Mouse (Mus musculus) heart, embryonic 15.5 days (tissue): ENCODE results near the gene Ccnd3. TPM values are rescaled to one million over a fixed set of nuclear protein-coding genes. Genes with fewer than 3 reads are reported as not detected.

Experiments
- ATAC-seq: fragments of 200-750 bp; cut with Nextera tagmentation; replicated peaks from 2 replicates; pipeline ENCODE4 v1.8.0; 2017; ENCODE audit warnings: low read depth, moderate TSS enrichment; ENCODE audit not compliant: insufficient number of reproducible peaks, insufficient read depth, low FRiP score
- H3K27ac ChIP-seq: fragments of 300-500 bp; sonication (generic); 2 replicates; pipeline ENCODE4 v1.5.1; 2015; ENCODE audit warnings: mild to moderate bottlenecking, inconsistent platforms
- H3K27me3 ChIP-seq: fragments of 300-500 bp; sonication (generic); 2 replicates; pipeline ENCODE4 v1.6.1; 2015; ENCODE audit warnings: inconsistent platforms
- H3K36me3 ChIP-seq: fragments of 300-500 bp; sonication (generic); 2 replicates; pipeline ENCODE4 v1.6.1; 2015; ENCODE audit warnings: mild to moderate bottlenecking, inconsistent platforms
- H3K4me1 ChIP-seq: fragments of 300-500 bp; sonication (generic); replicated peaks from 2 replicates; pipeline ENCODE4 v1.6.1; 2015; ENCODE audit warnings: inconsistent platforms
- H3K4me2 ChIP-seq: fragments of 300-500 bp; sonication (generic); 2 replicates; pipeline ENCODE4 v1.6.1; 2015; ENCODE audit warnings: inconsistent platforms, mild to moderate bottlenecking, moderate library complexity
- H3K4me3 ChIP-seq: fragments of 300-500 bp; sonication (generic); 2 replicates; pipeline ENCODE4 v1.5.1; 2015; ENCODE audit warnings: mild to moderate bottlenecking, inconsistent platforms
- H3K9ac ChIP-seq: fragments of 300-500 bp; sonication (generic); 2 replicates; pipeline ENCODE4 v1.6.1; 2015; ENCODE audit warnings: mild to moderate bottlenecking, inconsistent platforms
- H3K9me3 ChIP-seq: fragments of 300-500 bp; sonication (generic); replicated peaks from 2 replicates; pipeline ENCODE4 v1.6.1; 2016; ENCODE audit warnings: inconsistent platforms
- WGBS: fragments of 180-500 bp; shearing (Covaris S2); methylation state at CpG from one replicate; pipeline ENCODE4 v1.1.7; 2015; ENCODE audit warnings: mixed read lengths; 5-methylcytosine and 5-hydroxymethylcytosine counted together
- polyA plus RNA-seq: library from polyadenylated mRNA; unstranded; fragments of >200 nt; fragmentation: Nextera tagmentation; extraction: Ambion mirVana; gene quantifications from 2 replicates; pipeline ENCODE4 v1.2.1, GENCODE M21; 2015

Gene Ccnd3
- polyA plus RNA-seq, 1 experiment from 2014 or later = 369 TPM

DNA sequence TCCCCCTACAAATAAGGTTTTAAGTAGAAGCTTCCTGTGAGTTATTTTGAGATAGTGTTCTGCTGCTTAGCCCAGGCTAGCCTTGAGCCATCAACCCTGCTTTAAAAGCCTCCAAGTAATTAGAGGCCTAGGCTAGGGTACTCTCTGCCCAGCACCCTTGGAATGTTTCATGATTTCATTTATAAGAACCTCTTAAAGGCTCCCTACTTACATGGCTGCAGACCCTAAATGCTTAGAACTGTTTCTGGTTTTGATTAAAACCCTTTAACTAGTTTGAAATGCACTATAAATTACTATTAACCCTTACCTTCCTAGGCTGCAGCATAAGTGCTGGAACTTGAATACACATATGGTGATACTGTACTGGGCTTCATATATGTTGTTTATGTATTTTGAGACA is 67.6 kb downstream of the Ccnd3 start:
- Histone ChIP-seq H3K27me3 (no peaks in the 10 kb centered on the region), H3K9me3 (no peaks in the 10 kb centered on the region), H3K4me3 (no peak overlapping the region), H3K27ac (no peak overlapping the region), H3K9ac (no peak overlapping the region), H3K4me1 (no peaks in the 10 kb centered on the region), H3K36me3 (no peaks in the 10 kb centered on the region), H3K4me2 (no peak overlapping the region)
- ATAC-seq = no peak

DNA sequence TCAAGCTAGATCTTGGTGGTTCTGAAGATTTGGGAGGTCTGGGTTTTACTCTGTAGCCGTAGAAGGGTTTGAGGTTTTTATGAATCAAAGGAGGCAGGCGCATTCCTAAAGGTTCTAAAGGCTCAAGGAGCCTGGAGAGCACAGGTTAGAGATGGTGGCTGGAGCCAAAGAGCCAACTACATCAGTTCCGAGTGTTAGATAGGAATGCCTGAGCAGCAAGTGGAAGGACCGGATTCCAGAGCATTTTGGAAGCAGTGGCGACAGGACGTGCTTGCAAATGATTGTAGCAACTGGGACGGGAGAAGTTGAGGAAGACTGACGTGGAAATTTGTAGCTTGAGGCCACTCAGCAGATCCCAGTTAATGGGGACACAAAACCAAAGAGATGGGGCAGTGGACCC is 69.2 kb downstream of the Ccnd3 start:
- H3K9ac ChIP-seq = no peak overlapping the region
- H3K4me2 ChIP-seq = no peak overlapping the region
- H3K36me3 ChIP-seq = no peaks in the 10 kb centered on the region
- H3K27me3 ChIP-seq = no peaks in the 10 kb centered on the region
- no peaks in the 10 kb centered on the region for H3K4me1 ChIP-seq
- WGBS = 55% methylated on average over 8 of the region's 8 CpGs
- no peaks in the 10 kb centered on the region for H3K9me3 ChIP-seq
- H3K4me3 ChIP-seq = no peak overlapping the region
- ATAC-seq = no peak
- H3K27ac ChIP-seq = no peak overlapping the region

GRCm38 (mm10) chr17:47574830-47575229 is 70.0 kb downstream of the Ccnd3 start:
- Histone ChIP-seq H3K4me3 (no peak overlapping the region), H3K36me3 (no peaks in the 10 kb centered on the region), H3K9ac (no peak overlapping the region), H3K4me2 (no peak overlapping the region), H3K4me1 (no peaks in the 10 kb centered on the region), H3K27me3 (no peaks in the 10 kb centered on the region), H3K27ac (peak overlapping the region; percentile 20; the same call in 1 of the 2 replicates), H3K9me3 (no peaks in the 10 kb centered on the region)
- 53% methylated on average over 11 of the region's 11 CpGs for WGBS
- no peak for ATAC-seq

DNA sequence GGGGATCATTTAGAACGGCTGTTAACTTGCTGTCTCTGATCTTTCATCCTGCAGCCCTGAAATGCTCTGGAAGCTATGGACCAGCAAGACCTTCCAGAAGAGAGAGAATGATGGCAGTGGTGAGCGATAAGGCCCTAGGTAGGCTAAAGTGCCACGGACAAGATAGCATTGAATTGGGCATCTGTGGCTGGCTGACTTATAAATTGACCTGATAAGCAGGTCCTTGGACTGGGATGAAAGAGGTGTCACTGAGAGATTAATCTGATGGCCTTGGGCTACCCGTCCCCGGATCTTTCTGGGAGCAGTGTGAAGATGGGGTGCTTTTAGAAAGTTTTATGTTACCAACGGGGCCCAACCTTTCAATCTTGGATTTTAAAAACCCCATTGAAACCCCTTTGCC is 73.8 kb downstream of the Ccnd3 start:
- H3K4me3 ChIP-seq = no peak overlapping the region
- H3K9ac ChIP-seq = no peak overlapping the region
- 71% methylated on average over 6 of the region's 6 CpGs for WGBS
- no peaks in the 10 kb centered on the region for H3K36me3 ChIP-seq
- no peak for ATAC-seq
- H3K4me2 ChIP-seq = no peak overlapping the region
- no peaks in the 10 kb centered on the region for H3K4me1 ChIP-seq
- H3K27me3 ChIP-seq = no peaks in the 10 kb centered on the region
- no peak overlapping the region for H3K27ac ChIP-seq
- H3K9me3 ChIP-seq = no peaks in the 10 kb centered on the region

- H3K36me3 ChIP-seq = no peaks in the 10 kb centered on the region
- H3K9me3 ChIP-seq = no peaks in the 10 kb centered on the region
- H3K9ac ChIP-seq = no peak overlapping the region
- H3K4me2 ChIP-seq = no peak overlapping the region
- WGBS = 91% methylated on average over 4 of the region's 4 CpGs
- H3K4me3 ChIP-seq = no peak overlapping the region
- H3K27ac ChIP-seq = no peak overlapping the region
- no peaks in the 10 kb centered on the region for H3K27me3 ChIP-seq
- no peaks in the 10 kb centered on the region for H3K4me1 ChIP-seq
- ATAC-seq = no peak
Observed at GRCm38 (mm10) chr17:47580962-47581361, 76.1 kb downstream of the Ccnd3 start.

DNA sequence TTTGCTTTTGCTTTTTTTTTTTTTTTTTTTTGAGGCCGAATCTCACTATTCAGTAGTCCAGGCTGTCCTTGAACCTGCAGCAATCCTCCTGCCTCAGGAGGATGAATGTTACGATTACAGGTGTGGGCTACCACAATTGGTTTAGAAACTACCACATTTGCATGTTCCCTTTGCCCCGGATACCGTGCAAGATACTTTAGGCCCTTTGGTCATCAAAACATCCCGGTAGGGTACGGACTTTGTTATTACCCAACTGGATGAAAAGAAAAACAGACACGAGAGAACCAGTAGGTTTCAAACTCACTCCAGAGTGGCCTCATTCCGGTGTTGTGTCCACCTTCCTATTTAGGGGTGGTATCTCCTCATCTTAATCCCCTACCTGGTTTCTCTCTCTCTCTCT is 83.7 kb downstream of the Ccnd3 start:
- Histone ChIP-seq H3K9me3 (no peaks in the 10 kb centered on the region), H3K4me3 (no peak overlapping the region), H3K4me2 (no peak overlapping the region), H3K36me3 (no peaks in the 10 kb centered on the region), H3K27ac (no peak overlapping the region), H3K27me3 (no peaks in the 10 kb centered on the region), H3K4me1 (peaks cover 5% of the 10 kb centered on the region; the same call in 1 of the 2 replicates), H3K9ac (no peak overlapping the region)
- no peak for ATAC-seq
- WGBS = 87% methylated on average over 8 of the region's 8 CpGs

GRCm38 (mm10) chr17:47591073-47591472 is 86.2 kb downstream of the Ccnd3 start:
- H3K4me3 ChIP-seq = no peak overlapping the region
- no peaks in the 10 kb centered on the region for H3K27me3 ChIP-seq
- WGBS = 53% methylated on average over 3 of the region's 3 CpGs
- H3K4me1 ChIP-seq = peaks cover 17% of the 10 kb centered on the region
- no peak overlapping the region for H3K27ac ChIP-seq
- H3K36me3 ChIP-seq = no peaks in the 10 kb centered on the region
- no peak for ATAC-seq
- no peak overlapping the region for H3K4me2 ChIP-seq
- H3K9ac ChIP-seq = no peak overlapping the region
- H3K9me3 ChIP-seq = no peaks in the 10 kb centered on the region

GRCm38 (mm10) chr17:47593215-47593853 is 88.5 kb downstream of the Ccnd3 start:
- under 1% methylated on average over 63 of the region's 63 CpGs for WGBS
- no peaks in the 10 kb centered on the region for H3K27me3 ChIP-seq
- ATAC-seq = peak; percentile 84
- H3K9me3 ChIP-seq = no peaks in the 10 kb centered on the region
- peak overlapping the region; percentile 95 for H3K27ac ChIP-seq
- peak overlapping the region; percentile 84 for H3K4me2 ChIP-seq
- peak overlapping the region; percentile 90 for H3K9ac ChIP-seq
- peaks cover 13% of the 10 kb centered on the region for H3K36me3 ChIP-seq
- H3K4me1 ChIP-seq = peaks cover 40% of the 10 kb centered on the region
- peak overlapping the region; percentile 86 for H3K4me3 ChIP-seq

- H3K36me3 ChIP-seq = peaks cover 18% of the 10 kb centered on the region
- no peaks in the 10 kb centered on the region for H3K9me3 ChIP-seq
- peak overlapping the region; percentile 90 for H3K9ac ChIP-seq
- H3K4me3 ChIP-seq = peak overlapping the region; percentile 86
- peak overlapping the region; percentile 95 for H3K27ac ChIP-seq
- peak overlapping the region; percentile 84 for H3K4me2 ChIP-seq
- WGBS = 0% methylated on average over 13 of the region's 13 CpGs
- H3K27me3 ChIP-seq = no peaks in the 10 kb centered on the region
- no peak for ATAC-seq
- peaks cover 44% of the 10 kb centered on the region for H3K4me1 ChIP-seq
Observed at GRCm38 (mm10) chr17:47593854-47594182, 89.0 kb downstream of the Ccnd3 start.

DNA sequence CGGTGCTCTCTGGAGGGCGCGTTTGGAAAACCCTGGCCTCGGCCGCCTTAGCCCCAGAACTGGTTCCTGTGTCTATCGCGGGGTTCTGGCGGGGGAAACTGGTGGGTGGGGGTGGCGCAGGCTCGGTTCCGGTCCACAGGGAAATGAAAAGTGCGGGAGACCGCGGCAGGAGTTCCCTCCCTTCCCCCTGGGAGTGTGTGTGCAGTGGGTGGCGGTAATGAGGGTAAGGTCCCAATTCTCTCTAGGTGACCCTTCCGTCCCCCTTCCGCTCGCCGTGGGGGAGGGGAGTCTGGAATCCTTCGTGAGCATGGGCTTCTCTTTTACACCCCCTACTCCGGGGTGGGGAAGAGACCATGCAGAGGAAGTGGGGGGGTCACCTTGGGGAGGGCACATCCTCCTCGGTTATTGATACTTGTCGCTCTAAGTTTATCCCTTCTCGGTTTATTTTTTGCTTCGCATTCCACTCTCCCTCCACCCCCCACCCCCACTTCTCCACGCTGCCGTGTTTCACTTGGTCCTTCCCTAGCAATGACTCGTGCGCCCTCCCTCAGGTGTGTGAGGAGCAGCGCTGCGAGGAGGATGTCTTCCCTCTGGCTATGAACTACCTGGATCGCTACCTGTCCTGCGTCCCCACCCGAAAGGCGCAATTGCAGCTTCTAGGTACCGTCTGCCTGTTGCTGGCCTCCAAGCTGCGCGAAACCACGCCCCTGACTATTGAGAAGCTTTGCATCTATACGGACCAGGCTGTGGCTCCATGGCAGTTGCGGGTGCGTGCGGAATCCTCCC is 89.5 kb downstream of the Ccnd3 start:
- no peaks in the 10 kb centered on the region for H3K27me3 ChIP-seq
- H3K27ac ChIP-seq = peak overlapping the region; percentile 95
- H3K4me1 ChIP-seq = peaks cover 48% of the 10 kb centered on the region
- H3K4me3 ChIP-seq = peak overlapping the region; percentile 86
- ATAC-seq = no peak
- H3K4me2 ChIP-seq = peak overlapping the region; percentile 84
- no peaks in the 10 kb centered on the region for H3K9me3 ChIP-seq
- peaks cover 23% of the 10 kb centered on the region for H3K36me3 ChIP-seq
- H3K9ac ChIP-seq = peak overlapping the region; percentile 90
- WGBS = under 1% methylated on average over 43 of the region's 43 CpGs

DNA sequence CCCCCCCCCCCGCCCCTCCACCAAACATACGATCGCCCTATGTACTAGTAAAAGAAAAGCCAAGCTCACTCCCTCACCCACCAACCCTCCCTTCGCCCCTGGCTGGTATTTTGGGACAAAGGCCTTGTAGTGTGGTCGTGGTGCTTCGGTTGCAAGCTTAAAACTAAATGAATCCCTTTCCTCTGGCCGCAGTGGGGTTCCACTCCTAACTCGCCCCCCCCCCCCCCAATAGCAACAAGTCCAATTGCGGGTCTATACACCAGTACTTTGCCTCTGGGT is 90.1 kb downstream of the Ccnd3 start:
- Histone ChIP-seq H3K36me3 (peaks cover 29% of the 10 kb centered on the region), H3K9ac (peak overlapping the region; percentile 90), H3K4me2 (peak overlapping the region; percentile 84), H3K9me3 (no peaks in the 10 kb centered on the region), H3K27me3 (no peaks in the 10 kb centered on the region), H3K4me1 (peaks cover 52% of the 10 kb centered on the region), H3K4me3 (peak overlapping the region; percentile 86), H3K27ac (peak overlapping the region; percentile 95)
- 0% methylated on average over 9 of the region's 9 CpGs for whole genome bisulfite sequencing
- no peak for ATAC-seq
